ENCODE assay signal across 21 mouse cellular contexts in genomic region chr6:16551945-16552673, GRCm38 (mm10).
DNase-seq lines count a peak whose midpoint lies in the region; ATAC-seq and TF ChIP-seq lines count a peak whose summit lies in the region.
"Had no signal": no experiment of that assay in that cellular context is flagged by ENCODE, and none has a peak within 500 bp of the region (broad histone marks: within the 10 kb centered on the region; RNA-seq: fewer than 3 reads in every experiment).

No protein-coding gene starts in this region.

- peak; percentile 8 for DNase-seq in kidney, postnatal 14 days
- no peak for DNase-seq in kidney, postnatal 25 days
- peak; percentile 36 for DNase-seq in ovary, postnatal 36 days (ENCODE audit: low spot score)
- no peak for DNase-seq in ovary, postnatal 10 days (ENCODE audit: low spot score)
- peak; percentile 62 for DNase-seq in embryonic facial prominence, embryonic 14.5 days (ENCODE audit: low spot score)
- peak; percentile 3 for DNase-seq in midbrain, postnatal 0 days (ENCODE audit: low spot score)
- DNase-seq in lung, adult 18-20 months: no peak
- DNase-seq: adrenal gland, postnatal 25 days; B cell, adult 2 months; cerebellum, adult 8-10 months; gastrocnemius, postnatal 36 days; heart, postnatal 14 days; lung, postnatal 4 days; right cerebral cortex, postnatal 14 days had no signal

- no peak overlapping the region for H3K27ac ChIP-seq in embryonic facial prominence, embryonic 14.5 days (replicated peaks; ENCODE audit: low read depth, low read length)
- H3K27ac ChIP-seq in midbrain, postnatal 0 days (ENCODE audit: low read depth, low read length): no peak overlapping the region
- H3K27ac ChIP-seq: forebrain, embryonic 13.5 days; intestine, embryonic 15.5 days; liver, embryonic 14.5 days; midbrain, embryonic 12.5 days; stomach, embryonic 15.5 days had no signal

- H3K9me3 ChIP-seq in embryonic facial prominence, embryonic 14.5 days (ENCODE audit: control insufficient read depth, low read length): no peaks in the 10 kb centered on the region
- no peaks in the 10 kb centered on the region for H3K9me3 ChIP-seq in midbrain, postnatal 0 days (ENCODE audit: low read length)
- H3K9me3 ChIP-seq: forebrain, embryonic 13.5 days; hindbrain, embryonic 13.5 days; intestine, embryonic 15.5 days; midbrain, embryonic 12.5 days; stomach, embryonic 15.5 days had no signal

- H3K4me3 ChIP-seq in embryonic facial prominence, embryonic 14.5 days (ENCODE audit: low read depth, low read length): no peak overlapping the region
- no peak overlapping the region for H3K4me3 ChIP-seq in midbrain, postnatal 0 days (ENCODE audit: low read depth, low read length)
- H3K4me3 ChIP-seq: forebrain, embryonic 13.5 days; hindbrain, embryonic 13.5 days; intestine, embryonic 15.5 days; midbrain, embryonic 12.5 days; stomach, embryonic 15.5 days had no signal

- no peak for TF ChIP-seq CTCF in midbrain, postnatal 0 days (IDR thresholded peaks at IDR 0.05)

- H3K27me3 ChIP-seq in embryonic facial prominence, embryonic 14.5 days (replicated peaks; ENCODE audit: control insufficient read depth, insufficient read depth, low read length): no peaks in the 10 kb centered on the region
- no peaks in the 10 kb centered on the region for H3K27me3 ChIP-seq in midbrain, postnatal 0 days (ENCODE audit: insufficient read depth, low read length)
- H3K27me3 ChIP-seq: forebrain, embryonic 13.5 days; hindbrain, embryonic 13.5 days; intestine, embryonic 15.5 days; midbrain, embryonic 12.5 days; stomach, embryonic 15.5 days had no signal

- peaks cover 17% of the 10 kb centered on the region for H3K4me1 ChIP-seq in embryonic facial prominence, embryonic 14.5 days (ENCODE audit: control insufficient read depth, insufficient read depth, low read length)
- H3K4me1 ChIP-seq in midbrain, postnatal 0 days (ENCODE audit: insufficient read depth, low read length): no peaks in the 10 kb centered on the region
- H3K4me1 ChIP-seq: intestine, embryonic 15.5 days; midbrain, embryonic 12.5 days had no signal

- 43% methylated on average over 7 of the region's 7 CpGs for WGBS in embryonic facial prominence, embryonic 14.5 days
- WGBS in midbrain, postnatal 0 days: 73% methylated on average over 7 of the region's 7 CpGs

- no peaks in the 10 kb centered on the region for H3K36me3 ChIP-seq in embryonic facial prominence, embryonic 14.5 days (ENCODE audit: control insufficient read depth, insufficient read depth, low read length)
- H3K36me3 ChIP-seq in midbrain, postnatal 0 days (ENCODE audit: insufficient read depth, low read length): no peaks in the 10 kb centered on the region
- H3K36me3 ChIP-seq: hindbrain, embryonic 13.5 days; intestine, embryonic 15.5 days; midbrain, embryonic 12.5 days; stomach, embryonic 15.5 days had no signal

- H3K4me2 ChIP-seq in embryonic facial prominence, embryonic 14.5 days (ENCODE audit: low read depth, low read length): no peak overlapping the region
- H3K4me2 ChIP-seq in midbrain, postnatal 0 days (ENCODE audit: low read depth, low read length, poor library complexity, severe bottlenecking): no peak overlapping the region
- H3K4me2 ChIP-seq: forebrain, embryonic 13.5 days; heart, embryonic 11.5 days; hindbrain, embryonic 13.5 days; intestine, embryonic 15.5 days; midbrain, embryonic 12.5 days; stomach, embryonic 15.5 days had no signal

- H3K9ac ChIP-seq in embryonic facial prominence, embryonic 14.5 days (ENCODE audit: low read depth, low read length): no peak overlapping the region
- H3K9ac ChIP-seq in midbrain, postnatal 0 days (replicated peaks; ENCODE audit: low read length, poor library complexity, severe bottlenecking): no peak overlapping the region
- H3K9ac ChIP-seq: forebrain, embryonic 13.5 days; hindbrain, embryonic 13.5 days; intestine, embryonic 15.5 days; liver, embryonic 14.5 days; midbrain, embryonic 12.5 days; stomach, embryonic 15.5 days had no signal

- peak; percentile 30; the same call in 1 of the 2 replicates for ATAC-seq in embryonic facial prominence, embryonic 14.5 days (ENCODE audit: low read depth)
- no peak for ATAC-seq in midbrain, postnatal 0 days (ENCODE audit: low FRiP score)
- ATAC-seq: forebrain, embryonic 13.5 days; intestine, embryonic 15.5 days had no signal

Comparison
In these comparisons a context has a peak if more than half of its experiments do, and no peak if none do; other contexts are left out.
1. DNase-seq: peak in kidney, postnatal 14 days (single experiment), ovary, postnatal 36 days (single experiment), embryonic facial prominence, embryonic 14.5 days (single experiment) and midbrain, postnatal 0 days (single experiment); none in kidney, postnatal 25 days (0 of 2), ovary, postnatal 10 days (single experiment) and lung, adult 18-20 months (0 of 2).